In the genomic region with DNA sequence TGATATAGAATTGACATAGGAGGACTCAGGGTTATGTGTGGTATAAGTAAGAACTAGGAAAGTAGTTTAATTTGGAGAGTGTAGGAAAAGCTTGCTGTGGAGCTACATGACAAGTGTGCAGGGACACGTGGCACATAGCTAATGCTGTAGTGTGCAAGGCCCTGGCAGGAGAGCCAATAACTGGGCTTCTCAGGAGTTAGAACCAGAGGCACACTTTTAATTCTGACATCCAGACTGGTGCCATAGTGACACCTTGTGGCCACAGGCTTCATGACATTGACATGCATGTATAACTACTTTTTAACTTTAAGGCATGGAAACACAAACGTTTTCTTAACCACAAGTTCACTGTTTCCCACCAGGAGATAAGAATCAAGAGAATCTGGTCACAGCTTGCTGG, we compare ENCODE assay signal across 8 mouse cellular contexts.
DNase-seq lines count a peak whose midpoint lies in the region; ATAC-seq lines count a peak whose summit lies in the region.

No protein-coding gene starts in this region.

- ATAC-seq in megakaryocyte-erythroid progenitor cell, adult 5-6 weeks (replicated peaks; ENCODE audit: low FRiP score, low TSS enrichment, poor library complexity, severe bottlenecking) = peak; percentile 85

- peak; percentile 45 for DNase-seq in T-cell, adult 2 months (ENCODE audit: low spot score)
- peak; percentile 71 to 79 for DNase-seq in cerebellum, adult 18-20 months
- peak; percentile 84 for DNase-seq in forelimb bud, embryonic 11.5 days (ENCODE audit: low read depth, low spot score)
- peak; percentile 86 for DNase-seq in hindlimb bud, embryonic 11.5 days (ENCODE audit: extremely low spot score, low read depth, low spot score)
- peak; percentile 60 to 74 for DNase-seq in layer of hippocampus, postnatal 36 days
- DNase-seq in right cerebral cortex, postnatal 14 days = peak; percentile 76
- DNase-seq in yolk sac, embryonic 10.5 days (ENCODE audit: low spot score) = peak; percentile 35

Comparison
In these comparisons a context has a peak if more than half of its experiments do, and no peak if none do; other contexts are left out.
1. Peak in every context shown above with its lines: DNase-seq and ATAC-seq.
2. DNase-seq: peak in every context shown above with its lines; median percentile 86 in hindlimb bud, embryonic 11.5 days; 84 in forelimb bud, embryonic 11.5 days; 76 in right cerebral cortex, postnatal 14 days; 75 in cerebellum, adult 18-20 months; 67 in layer of hippocampus, postnatal 36 days; 45 in T-cell, adult 2 months; 35 in yolk sac, embryonic 10.5 days.